29 mouse cellular contexts compared by ENCODE assay signal in genomic region chr4:47622851-47623743, GRCm38 (mm10).
DNase-seq lines count a peak whose midpoint lies in the region; ATAC-seq and TF ChIP-seq lines count a peak whose summit lies in the region.
"Had no signal": no experiment of that assay in that cellular context is flagged by ENCODE, and none has a peak within 500 bp of the region (broad histone marks: within the 10 kb centered on the region; RNA-seq: fewer than 3 reads in every experiment).

No protein-coding gene starts in this region.

- H3K27ac ChIP-seq in heart, embryonic 12.5 days (ENCODE audit: poor library complexity, severe bottlenecking), result no peak overlapping the region
- H3K27ac ChIP-seq: embryonic facial prominence, embryonic 10.5 days; embryonic facial prominence, embryonic 15.5 days; heart, embryonic 15.5 days; hindbrain, embryonic 10.5 days; kidney, embryonic 15.5 days; layer of hippocampus, adult 2 months; left cerebral cortex, adult 2 months; limb, embryonic 12.5 days; liver, embryonic 15.5 days; lung, embryonic 15.5 days; neural tube, embryonic 12.5 days had no signal

- 83% methylated on average over 13 of the region's 13 CpGs for WGBS in heart, embryonic 12.5 days

- H3K9me3 ChIP-seq in heart, embryonic 12.5 days (replicated peaks), result no peaks in the 10 kb centered on the region
- H3K9me3 ChIP-seq: embryonic facial prominence, embryonic 10.5 days; embryonic facial prominence, embryonic 15.5 days; heart, embryonic 15.5 days; hindbrain, embryonic 10.5 days; kidney, embryonic 15.5 days; limb, embryonic 12.5 days; liver, embryonic 15.5 days; lung, embryonic 15.5 days; neural tube, embryonic 12.5 days had no signal

- no peak overlapping the region for H3K9ac ChIP-seq in heart, embryonic 12.5 days
- H3K9ac ChIP-seq: embryonic facial prominence, embryonic 15.5 days; heart, embryonic 15.5 days; kidney, embryonic 15.5 days; limb, embryonic 12.5 days; liver, embryonic 15.5 days; lung, embryonic 15.5 days; neural tube, embryonic 12.5 days had no signal

- DNase-seq in frontal cortex, postnatal 14 days (ENCODE audit: low spot score in 2 of 2), result no peak
- peak; percentile 40 for DNase-seq in heart, adult 8-10 months (ENCODE audit: low spot score)
- peak; percentile 28 for DNase-seq in brain, embryonic 14.5 days (ENCODE audit: low read depth)
- DNase-seq in heart, postnatal 4 days, result peak; percentile 17
- no peak for DNase-seq in spleen, adult 18-20 months
- DNase-seq: adrenal gland, postnatal 25 days; cerebellum, adult 8-10 months; cerebellum, postnatal 25 days; kidney, adult 18-20 months; lung, postnatal 36 days; right cerebral cortex, postnatal 14 days; thymus, postnatal 14 days had no signal

- no peak overlapping the region for H3K4me2 ChIP-seq in heart, embryonic 12.5 days
- H3K4me2 ChIP-seq: embryonic facial prominence, embryonic 15.5 days; heart, embryonic 15.5 days; kidney, embryonic 15.5 days; limb, embryonic 12.5 days; liver, embryonic 15.5 days; lung, embryonic 15.5 days; midbrain, embryonic 11.5 days; neural tube, embryonic 12.5 days had no signal

- no peaks in the 10 kb centered on the region for H3K36me3 ChIP-seq in heart, embryonic 12.5 days
- H3K36me3 ChIP-seq: embryonic facial prominence, embryonic 10.5 days; embryonic facial prominence, embryonic 15.5 days; heart, embryonic 15.5 days; hindbrain, embryonic 10.5 days; kidney, embryonic 15.5 days; limb, embryonic 12.5 days; liver, embryonic 15.5 days; lung, embryonic 15.5 days; neural tube, embryonic 12.5 days had no signal

- no peak overlapping the region for H3K4me3 ChIP-seq in heart, embryonic 12.5 days
- H3K4me3 ChIP-seq: embryonic facial prominence, embryonic 10.5 days; embryonic facial prominence, embryonic 15.5 days; heart, embryonic 15.5 days; hindbrain, embryonic 10.5 days; kidney, embryonic 15.5 days; layer of hippocampus, adult 2 months; left cerebral cortex, adult 2 months; limb, embryonic 12.5 days; liver, embryonic 15.5 days; lung, embryonic 15.5 days; neural tube, embryonic 12.5 days had no signal

- peaks cover 9% of the 10 kb centered on the region for H3K4me1 ChIP-seq in heart, embryonic 12.5 days (replicated peaks)
- H3K4me1 ChIP-seq: embryonic facial prominence, embryonic 10.5 days; embryonic facial prominence, embryonic 15.5 days; hindbrain, embryonic 10.5 days; kidney, embryonic 15.5 days; limb, embryonic 12.5 days; liver, embryonic 15.5 days; lung, embryonic 15.5 days; neural tube, embryonic 12.5 days had no signal

- ATAC-seq in frontal cortex, adult (ENCODE audit: low TSS enrichment), result peak; percentile 74
- no peak for ATAC-seq in heart, embryonic 12.5 days (ENCODE audit: insufficient number of reproducible peaks, low FRiP score)
- ATAC-seq: CD4-positive, CD25-positive, alpha-beta regulatory T cell, adult 4 months; hindbrain, embryonic 16.5 days; midbrain, embryonic 16.5 days had no signal

- no peak for TF ChIP-seq CTCF in brain, embryonic 14.5 days (IDR thresholded peaks at IDR 0.05; ENCODE audit: borderline replicate concordance, extremely low read depth, insufficient read depth, insufficient read length)

- no peaks in the 10 kb centered on the region for H3K27me3 ChIP-seq in heart, embryonic 12.5 days (replicated peaks)
- H3K27me3 ChIP-seq: embryonic facial prominence, embryonic 15.5 days; heart, embryonic 15.5 days; kidney, embryonic 15.5 days; limb, embryonic 12.5 days; liver, embryonic 15.5 days; lung, embryonic 15.5 days; neural tube, embryonic 12.5 days had no signal

- no peak for TF ChIP-seq POLR2A in brain, embryonic 14.5 days (IDR thresholded peaks at IDR 0.05; ENCODE audit: borderline replicate concordance, extremely low read depth, insufficient read depth, insufficient read length, poor library complexity, severe bottlenecking)

Comparison
In these comparisons a context has a peak if more than half of its experiments do, and no peak if none do; other contexts are left out.
1. DNase-seq: peak in heart, adult 8-10 months (single experiment), brain, embryonic 14.5 days (single experiment) and heart, postnatal 4 days (single experiment); none in frontal cortex, postnatal 14 days (0 of 2) and spleen, adult 18-20 months (0 of 2).